In the genomic region with DNA sequence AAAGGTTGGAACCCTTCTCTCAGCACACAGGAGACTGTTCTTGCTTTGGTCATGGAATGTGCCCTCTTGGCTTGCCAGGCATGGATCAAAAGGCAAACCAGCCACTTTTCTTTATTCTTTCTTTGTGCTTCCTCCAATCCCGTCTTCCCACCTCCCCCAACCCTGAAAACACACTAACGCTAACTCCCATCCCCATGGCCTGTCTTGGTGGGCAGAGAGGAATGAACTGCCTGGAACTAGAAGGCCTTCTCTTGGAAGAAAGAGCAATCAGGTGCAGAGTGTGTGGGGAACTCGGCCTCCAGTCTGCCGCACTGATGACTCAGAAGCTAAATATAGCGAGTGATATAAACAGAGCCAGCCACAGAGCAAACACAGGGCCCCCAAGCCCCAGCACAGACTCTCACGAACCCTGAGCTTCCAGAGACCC, we compare ENCODE assay signal across 1 mouse cellular context.
TF ChIP-seq lines count a peak whose summit lies in the region.

No protein-coding gene starts in this region.

TF ChIP-seq in CH12.LX, 34 proteins besides CTCF, POLR2A, EP300 and RAD21 (continued from another document):
- peak; percentile 84 for TF ChIP-seq JUND (conservative IDR thresholded peaks at IDR 0.05; ENCODE audit: low read depth, low read length)
- TF ChIP-seq ZNF384 (IDR thresholded peaks at IDR 0.05; ENCODE audit: low read depth, low read length), result no peak
- no peak for TF ChIP-seq RCOR1 (conservative IDR thresholded peaks at IDR 0.05; ENCODE audit: low read depth, low read length)
- peak; percentile 74 for TF ChIP-seq BHLHE40 (IDR thresholded peaks at IDR 0.05; ENCODE audit: low read depth, low read length)
- TF ChIP-seq ETS1 (conservative IDR thresholded peaks at IDR 0.05; ENCODE audit: low read depth, low read length), result peak; percentile 83
- TF ChIP-seq CHD2 (IDR thresholded peaks at IDR 0.05; ENCODE audit: low read length), result peak; percentile 44; the same call in 1 of the 2 replicates
- peak; percentile 71; the same call in 1 of the 2 replicates for TF ChIP-seq IRF4 (IDR thresholded peaks at IDR 0.05; ENCODE audit: low read depth, low read length)
- TF ChIP-seq PAX5 (IDR thresholded peaks at IDR 0.05; ENCODE audit: low read length), result no peak
TF ChIP-seq in CH12.LX: peak in this region for 8.
